13 mouse cellular contexts compared by ENCODE assay signal in genomic region chr16:14445197-14445596, GRCm38 (mm10).
A peak's percentile ranks its signal among the peaks of the same experiment; 100 is the strongest.
DNase-seq lines count a peak whose midpoint lies in the region; ATAC-seq and TF ChIP-seq lines count a peak whose summit lies in the region.
"Had no signal": no experiment of that assay in that cellular context is flagged by ENCODE, and none has a peak within 500 bp of the region (broad histone marks: within the 10 kb centered on the region; RNA-seq: fewer than 3 reads in every experiment).

No protein-coding gene starts in this region.

- H3K9me3 ChIP-seq in E14TG2a.4 (ENCODE audit: low read length): no peaks in the 10 kb centered on the region
- no peaks in the 10 kb centered on the region for H3K9me3 ChIP-seq in heart, embryonic 13.5 days
- H3K9me3 ChIP-seq in midbrain, embryonic 11.5 days (ENCODE audit: control insufficient read depth, low read length): no peaks in the 10 kb centered on the region
- H3K9me3 ChIP-seq: embryonic facial prominence, embryonic 12.5 days; neural tube, embryonic 12.5 days had no signal

- 68% methylated on average over 6 of the region's 6 CpGs for WGBS in heart, embryonic 13.5 days
- WGBS in midbrain, embryonic 11.5 days: 80% methylated on average over 6 of the region's 6 CpGs

- H3K4me2 ChIP-seq in heart, embryonic 13.5 days: no peak overlapping the region
- H3K4me2 ChIP-seq in midbrain, embryonic 11.5 days: no peak overlapping the region
- H3K4me2 ChIP-seq: embryonic facial prominence, embryonic 12.5 days; neural tube, embryonic 12.5 days had no signal

- peak overlapping the region; percentile 89 for H3K27ac ChIP-seq in gastrocnemius, adult 2 months
- H3K27ac ChIP-seq in heart, embryonic 13.5 days (replicated peaks): peak overlapping the region; percentile 6; the same call in 1 of the 2 replicates
- no peak overlapping the region for H3K27ac ChIP-seq in midbrain, embryonic 11.5 days (ENCODE audit: low read depth, low read length)
- H3K27ac ChIP-seq: embryonic facial prominence, embryonic 12.5 days; macrophage; neural tube, embryonic 12.5 days had no signal

- ATAC-seq in heart, embryonic 13.5 days (ENCODE audit: extremely low read depth, insufficient number of reproducible peaks, low FRiP score, low TSS enrichment): no peak
- ATAC-seq in midbrain, embryonic 11.5 days (ENCODE audit: low FRiP score): no peak
- ATAC-seq: CD4-positive, CD25-positive, alpha-beta regulatory T cell, adult 4 months had no signal

- TF ChIP-seq CTCF in gastrocnemius, adult 2 months (IDR thresholded peaks at IDR 0.05): peak; percentile 62
- TF ChIP-seq CTCF in E14TG2a.4 (conservative IDR thresholded peaks at IDR 0.05; ENCODE audit: low read length): no peak

- peak; percentile 70 for DNase-seq in gastrocnemius, adult 2 months
- DNase-seq in gastrocnemius, postnatal 4 days (ENCODE audit: low spot score in 2 of 2): no peak
- DNase-seq in adrenal gland, postnatal 25 days: peak; percentile 12
- no peak for DNase-seq in yolk sac, embryonic 10.5 days (ENCODE audit: low spot score)
- no peak for DNase-seq in midbrain, embryonic 11.5 days (ENCODE audit: low spot score, missing footprints)
- no peak for DNase-seq in layer of hippocampus, postnatal 36 days
- DNase-seq: thymus, postnatal 36 days had no signal

- H3K4me3 ChIP-seq in gastrocnemius, adult 2 months: peak overlapping the region; percentile 23; the same call in 1 of the 2 replicates
- 0 out of 2 replicates have a peak overlapping the region, but pooled peaks have one; percentile 23 for H3K4me3 ChIP-seq in E14TG2a.4 (replicated peaks; ENCODE audit: low read length)
- H3K4me3 ChIP-seq in heart, embryonic 13.5 days: no peak overlapping the region
- H3K4me3 ChIP-seq in midbrain, embryonic 11.5 days (ENCODE audit: low read depth, low read length): no peak overlapping the region
- H3K4me3 ChIP-seq: embryonic facial prominence, embryonic 12.5 days; neural tube, embryonic 12.5 days had no signal

- intact Hi-C loops in gastrocnemius, adult 2 months (cut with DNase I): loop anchor here (1.0 kb wide), 2 partner anchors 128 to 208 kb away; partner anchors contain the start of gene Fopnl

- H3K36me3 ChIP-seq in E14TG2a.4 (ENCODE audit: insufficient read depth, low read length): peaks cover 79% of the 10 kb centered on the region
- no peaks in the 10 kb centered on the region for H3K36me3 ChIP-seq in heart, embryonic 13.5 days
- H3K36me3 ChIP-seq in midbrain, embryonic 11.5 days (ENCODE audit: control insufficient read depth, insufficient read depth, low read length): no peaks in the 10 kb centered on the region

- no peaks in the 10 kb centered on the region for H3K27me3 ChIP-seq in E14TG2a.4 (ENCODE audit: insufficient read depth, low read length)
- 0 out of 2 replicates have a peak, but pooled peaks cover 3% of the 10 kb centered on the region for H3K27me3 ChIP-seq in heart, embryonic 13.5 days (replicated peaks)
- H3K27me3 ChIP-seq in midbrain, embryonic 11.5 days (ENCODE audit: control insufficient read depth, insufficient read depth, low read length): no peaks in the 10 kb centered on the region
- H3K27me3 ChIP-seq: embryonic facial prominence, embryonic 12.5 days; neural tube, embryonic 12.5 days had no signal

- H3K4me1 ChIP-seq in E14TG2a.4 (replicated peaks; ENCODE audit: low read depth, low read length): peaks cover 6% of the 10 kb centered on the region; the same call in 1 of the 2 replicates
- H3K4me1 ChIP-seq in heart, embryonic 13.5 days: peaks cover 15% of the 10 kb centered on the region
- no peaks in the 10 kb centered on the region for H3K4me1 ChIP-seq in midbrain, embryonic 11.5 days (ENCODE audit: control insufficient read depth, insufficient read depth, low read length)
- H3K4me1 ChIP-seq: embryonic facial prominence, embryonic 12.5 days; neural tube, embryonic 12.5 days had no signal

- no peak overlapping the region for H3K9ac ChIP-seq in heart, embryonic 13.5 days
- no peak overlapping the region for H3K9ac ChIP-seq in midbrain, embryonic 11.5 days (ENCODE audit: low read length)
- H3K9ac ChIP-seq: embryonic facial prominence, embryonic 12.5 days; neural tube, embryonic 12.5 days had no signal

Comparison
In these comparisons a context has a peak if more than half of its experiments do, and no peak if none do; other contexts are left out.
1. DNase-seq: peak in gastrocnemius, adult 2 months (single experiment) and adrenal gland, postnatal 25 days (single experiment); none in gastrocnemius, postnatal 4 days (0 of 2), yolk sac, embryonic 10.5 days (single experiment), midbrain, embryonic 11.5 days (single experiment) and layer of hippocampus, postnatal 36 days (0 of 2).
2. H3K4me3 ChIP-seq: peak in gastrocnemius, adult 2 months (single experiment) and E14TG2a.4 (single experiment); none in heart, embryonic 13.5 days (single experiment) and midbrain, embryonic 11.5 days (single experiment).